ENCODE assay signal across 9 mouse cellular contexts in genomic region chr8:120565151-120565711, GRCm38 (mm10). TPM values are rescaled to one million over a fixed set of nuclear protein-coding genes. Genes with fewer than 3 reads are reported as not detected.
DNase-seq lines count a peak whose midpoint lies in the region; ATAC-seq and TF ChIP-seq lines count a peak whose summit lies in the region.
"Had no signal": no experiment of that assay in that cellular context is flagged by ENCODE, and none has a peak within 500 bp of the region (broad histone marks: within the 10 kb centered on the region; RNA-seq: fewer than 3 reads in every experiment).

No protein-coding gene starts in this region.

- H3K27me3 ChIP-seq in C2C12 (ENCODE audit: control insufficient read depth, insufficient read depth, insufficient read length) = no peaks in the 10 kb centered on the region
- H3K27me3 ChIP-seq in forebrain, embryonic 13.5 days = no peaks in the 10 kb centered on the region

- no peak overlapping the region for H3K4me2 ChIP-seq in forebrain, embryonic 13.5 days

- peaks cover 35% of the 10 kb centered on the region for H3K36me3 ChIP-seq in C2C12 (ENCODE audit: control insufficient read depth, insufficient read depth)
- peaks cover 52% of the 10 kb centered on the region for H3K36me3 ChIP-seq in forebrain, embryonic 13.5 days (ENCODE audit: poor library complexity, severe bottlenecking)

- no peaks in the 10 kb centered on the region for H3K79me3 ChIP-seq in C2C12 (ENCODE audit: low read depth)

- H3K9ac ChIP-seq in forebrain, embryonic 13.5 days = peak overlapping the region; percentile 35; the same call in 1 of the 2 replicates

- intact Hi-C loops in gastrocnemius, adult 2 months (cut with DNase I) = no loop called here

- 15% methylated on average over 7 of the region's 7 CpGs for WGBS in forebrain, embryonic 13.5 days

- H3K9me3 ChIP-seq in forebrain, embryonic 13.5 days (replicated peaks) = no peaks in the 10 kb centered on the region

- 0 out of 2 replicates have a peak, but pooled peaks have one; percentile 11 for ATAC-seq in forebrain, embryonic 13.5 days

- no peak overlapping the region for H3K4me3 ChIP-seq in gastrocnemius, adult 2 months
- no peak overlapping the region for H3K4me3 ChIP-seq in C2C12 (ENCODE audit: insufficient read depth, poor library complexity, severe bottlenecking)
- H3K4me3 ChIP-seq in forebrain, embryonic 13.5 days = no peak overlapping the region

- peak overlapping the region; percentile 20; the same call in 1 of the 2 replicates for H3K27ac ChIP-seq in gastrocnemius, adult 2 months
- H3K27ac ChIP-seq in forebrain, embryonic 13.5 days = peak overlapping the region; percentile 94

- no peak for DNase-seq in gastrocnemius, adult 2 months
- DNase-seq in gastrocnemius, postnatal 4 days (ENCODE audit: low spot score in 2 of 2) = no peak
- DNase-seq in mesoderm, embryonic 11.5 days (ENCODE audit: low read depth, low spot score) = peak; percentile 64
- DNase-seq in gastrocnemius, adult 18-20 months (ENCODE audit: low spot score) = no peak
- DNase-seq in adrenal gland, postnatal 10 days = no peak
- DNase-seq in cerebellum, postnatal 10 days = no peak
- DNase-seq: cerebellum, adult 18-20 months had no signal

- H3ac ChIP-seq in C2C12 (ENCODE audit: control insufficient read depth, insufficient read length, low read depth) = peak overlapping the region; percentile 43

- peaks cover 13% of the 10 kb centered on the region for H3K79me2 ChIP-seq in C2C12 (ENCODE audit: control insufficient read depth, insufficient read depth)

- H3K4me1 ChIP-seq in forebrain, embryonic 13.5 days = peaks cover 79% of the 10 kb centered on the region

- TF ChIP-seq CTCF in gastrocnemius, adult 2 months (IDR thresholded peaks at IDR 0.05) = no peak
- TF ChIP-seq CTCF in C2C12 (IDR thresholded peaks at IDR 0.05; ENCODE audit: control insufficient read depth, insufficient read depth, insufficient read length) = no peak

TF ChIP-seq in C2C12, 6 proteins besides CTCF, POLR2A, EP300 and RAD21:
- TF ChIP-seq USF1 (IDR thresholded peaks at IDR 0.05; ENCODE audit: low read depth) (no peak), MYOD1 (IDR thresholded peaks at IDR 0.05; ENCODE audit: control insufficient read depth, insufficient read length, low read depth) (no peak), MAX (IDR thresholded peaks at IDR 0.05) (no peak), FOSL1 (IDR thresholded peaks at IDR 0.05; ENCODE audit: insufficient read depth, low read length, poor library complexity, severe bottlenecking) (no peak), MYOG (IDR thresholded peaks at IDR 0.05; ENCODE audit: control insufficient read depth, extremely low read depth, insufficient read length) (no peak), CEBPB (IDR thresholded peaks at IDR 0.05; ENCODE audit: low read depth) (no peak)

RNA-seq across cellular contexts. Expression of gene Gins2, which starts 23.9 kb away (rescaled TPM):
- under 1 TPM; 0.36 to 0.67 TPM for total RNA-seq in gastrocnemius, adult 2 months (2021)
- total RNA-seq in gastrocnemius, postnatal 4 days (2021) = 10 to 100 TPM; 22.5 to 26.3 TPM
- polyA plus RNA-seq in C2C12 (2012; fragmentation: generic; extraction: Trizol) = 69.8 TPM
- 66.9 and 79.8 TPM in 2 replicates for polyA plus RNA-seq in forebrain, embryonic 13.5 days (2015; fragmentation: Nextera tagmentation; extraction: Ambion mirVana)
- total RNA-seq in gastrocnemius, adult 18-20 months (2021) = under 1 TPM in 1 of 2 experiments, not detected in 1; 0.80 TPM
- 10 to 100 TPM; 18.6 to 19.0 TPM for total RNA-seq in adrenal gland, postnatal 10 days (2021)

Comparison
In these comparisons a context has a peak if more than half of its experiments do, and no peak if none do; other contexts are left out.
1. RNA of gene Gins2, which starts 23.9 kb away (total RNA-seq): 22.5 to 26.3 TPM in gastrocnemius, postnatal 4 days and 18.6 to 19.0 TPM in adrenal gland, postnatal 10 days; 0.80 TPM in gastrocnemius, adult 18-20 months and 0.36 to 0.67 TPM in gastrocnemius, adult 2 months; every median in the first group is over 10 times any median in the second.